Mouse (Mus musculus) urinary bladder, postnatal 14 days (tissue): Measurements from ENCODE around the gene Olfr982.

Source experiments
- DNase-seq: peaks from one replicate; pipeline ENCODE4 v3.0.0; 2021; ENCODE audit warnings: low spot score

Olfr982 gene

GRCm38 (mm10) chr9:40073529-40073928, at the start of gene Olfr982:
Olfr982 (plus strand) TSS chr9:40073829.
- no peak for DNase-seq

GRCm38 (mm10) chr9:40050138-40050537, 23.5 kb upstream of the Olfr982 start:
- no peak for DNase-seq

GRCm38 (mm10) chr9:40093495-40093894, 19.9 kb downstream of the Olfr982 start, which contains the start of gene Olfr983:
Olfr983 (minus strand) TSS chr9:40093595.
- no peak for DNase-seq

GRCm38 (mm10) chr9:40094769-40095168, 21.1 kb downstream of the Olfr982 start:
- DNase-seq: no peak

- DNase-seq: no peak
These were observed 40.5 kb downstream of the Olfr982 start, which contains the start of gene Olfr984 for GRCm38 (mm10) chr9:40114106-40114505. Olfr984 (minus strand) TSS chr9:40114206.

GRCm38 (mm10) chr9:40116645-40117286, 43.1 kb downstream of the Olfr982 start:
- DNase-seq: peak; percentile 62

GRCm38 (mm10) chr9:40117287-40117659, 43.6 kb downstream of the Olfr982 start:
- DNase-seq: no peak
